Mouse (Mus musculus) ES-Bruce4 (cell line): ENCODE data around the gene Kcnh6.

Experiments used
- CTCF ChIP-seq: IDR thresholded peaks from one replicate; pipeline ENCODE4 v1.8.1; 2011; ENCODE audit warnings: low read depth, low read length
- EP300 ChIP-seq: IDR thresholded peaks from 2 replicates; pipeline ENCODE4 v1.6.1; 2011; ENCODE audit warnings: low read depth, low read length; ENCODE audit not compliant: insufficient read depth
- POLR2A ChIP-seq: IDR thresholded peaks from one replicate; pipeline ENCODE4 v1.8.1; 2011; ENCODE audit warnings: low read length; ENCODE audit not compliant: insufficient read depth

DNA sequence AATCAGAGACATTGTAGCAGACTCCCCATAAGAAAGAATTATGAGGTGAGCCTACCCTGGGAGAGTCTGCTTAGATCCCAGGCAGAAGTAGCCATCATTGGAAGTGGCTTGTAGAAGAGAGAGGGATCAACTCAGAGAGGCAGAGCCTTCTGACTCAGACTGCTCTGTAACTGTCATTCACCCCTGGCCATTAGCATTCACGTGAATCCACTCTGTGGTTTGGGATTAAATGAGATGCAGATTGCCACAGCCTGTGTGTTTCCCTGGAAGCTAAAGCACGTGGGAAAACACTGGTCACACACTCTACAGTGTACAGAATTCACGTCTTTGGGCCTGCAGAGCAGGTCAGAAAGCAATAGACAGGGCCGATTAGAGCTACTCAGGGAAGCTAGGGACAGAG is 23.5 kb upstream of the Kcnh6 start:
- TF ChIP-seq EP300 (no peak), CTCF (no peak), POLR2A (no peak)
